Comparison of ENCODE assay signal across 15 mouse cellular contexts in the genomic region with DNA sequence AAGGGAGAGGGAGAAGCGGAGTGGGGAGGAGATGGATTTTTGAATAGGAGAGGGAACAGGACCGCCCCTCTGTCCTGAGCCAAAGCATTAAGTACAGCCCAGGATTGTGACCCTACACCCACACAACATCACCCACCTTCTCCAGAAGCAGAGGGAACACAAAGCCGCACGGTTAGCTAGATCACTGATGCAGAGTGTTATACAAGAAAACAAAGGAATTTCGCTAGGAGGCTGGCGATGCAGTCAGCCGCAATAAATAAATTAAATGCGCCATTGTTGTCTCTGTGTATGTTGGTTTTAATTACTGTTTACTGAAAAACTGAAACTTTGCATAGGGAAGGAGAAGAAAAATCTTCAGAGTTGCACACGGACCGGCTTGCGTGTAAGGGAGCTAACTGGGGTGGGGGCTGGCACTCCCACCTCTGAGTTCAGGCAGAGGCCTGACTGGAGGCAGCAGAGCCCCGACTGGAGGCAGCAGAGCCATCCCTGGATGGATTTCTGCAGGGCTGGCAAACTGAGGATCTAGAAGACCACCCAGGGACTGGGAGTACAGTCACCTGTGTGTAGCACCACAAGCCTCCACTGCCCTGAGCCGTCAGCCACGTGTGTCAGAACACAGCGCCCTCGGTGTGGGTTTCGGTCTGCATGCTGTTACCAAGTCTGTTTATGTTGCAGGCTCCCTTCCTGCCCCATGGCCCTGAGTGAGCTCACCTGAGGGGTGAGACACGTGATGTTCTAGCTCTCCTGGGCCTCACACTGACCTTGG.
DNase-seq lines count a peak whose midpoint lies in the region; ATAC-seq lines count a peak whose summit lies in the region.
"Had no signal": no experiment of that assay in that cellular context is flagged by ENCODE, and none has a peak within 500 bp of the region (broad histone marks: within the 10 kb centered on the region; RNA-seq: fewer than 3 reads in every experiment).

No protein-coding gene starts in this region.

- no peak for DNase-seq in hindbrain, embryonic 10.5 days (ENCODE audit: low spot score)
- DNase-seq in hindbrain, embryonic 11.5 days (ENCODE audit: low spot score): no peak
- peak; percentile 85 for DNase-seq in Muller cell, postnatal 12 days (ENCODE audit: inconsistent ontology term)
- peak; percentile 13 for DNase-seq in kidney, postnatal 10 days
- DNase-seq in urinary bladder, adult 18-20 months (ENCODE audit: low spot score in 2 of 2): no peak
- no peak for DNase-seq in adrenal gland, postnatal 36 days
- no peak for DNase-seq in thymus, postnatal 10 days (ENCODE audit: low spot score in 2 of 2)
- DNase-seq: adrenal gland, postnatal 10 days; gastrocnemius, postnatal 36 days; spleen, adult 18-20 months had no signal

- H3K4me2 ChIP-seq in hindbrain, embryonic 11.5 days (replicated peaks; ENCODE audit: low read depth, low read length): no peak overlapping the region
- H3K4me2 ChIP-seq in forebrain, embryonic 16.5 days (ENCODE audit: low read length): no peak overlapping the region
- H3K4me2 ChIP-seq: heart, embryonic 15.5 days; liver, embryonic 15.5 days had no signal

- no peak overlapping the region for H3K9ac ChIP-seq in hindbrain, embryonic 11.5 days (ENCODE audit: low read depth, low read length)
- no peak overlapping the region for H3K9ac ChIP-seq in forebrain, embryonic 16.5 days (replicated peaks; ENCODE audit: low read depth, low read length)
- H3K9ac ChIP-seq: heart, embryonic 15.5 days; liver, embryonic 15.5 days had no signal

- H3K9me3 ChIP-seq in hindbrain, embryonic 10.5 days: no peaks in the 10 kb centered on the region
- no peaks in the 10 kb centered on the region for H3K9me3 ChIP-seq in hindbrain, embryonic 11.5 days (ENCODE audit: control insufficient read depth, low read length)
- H3K9me3 ChIP-seq in forebrain, embryonic 16.5 days (ENCODE audit: control insufficient read depth, low read length): peaks cover 3% of the 10 kb centered on the region; the same call in 1 of the 2 replicates
- H3K9me3 ChIP-seq: heart, embryonic 15.5 days; liver, embryonic 15.5 days had no signal

- ATAC-seq in hindbrain, embryonic 11.5 days (ENCODE audit: low FRiP score): no peak
- ATAC-seq in forebrain, embryonic 16.5 days: peak; percentile 49; the same call in 1 of the 2 replicates
- ATAC-seq: inflammation-experienced regulatory T-cells, adult 6 months had no signal

- no peaks in the 10 kb centered on the region for H3K27me3 ChIP-seq in hindbrain, embryonic 10.5 days (ENCODE audit: insufficient read depth, poor library complexity, severe bottlenecking)
- H3K27me3 ChIP-seq in hindbrain, embryonic 11.5 days (ENCODE audit: control insufficient read depth, insufficient read depth, low read length): no peaks in the 10 kb centered on the region
- H3K27me3 ChIP-seq in forebrain, embryonic 16.5 days (replicated peaks; ENCODE audit: control insufficient read depth, insufficient read depth, low read length): no peaks in the 10 kb centered on the region; the same call in 1 of the 2 replicates
- H3K27me3 ChIP-seq: heart, embryonic 15.5 days had no signal

- no peak overlapping the region for H3K4me3 ChIP-seq in hindbrain, embryonic 10.5 days
- H3K4me3 ChIP-seq in hindbrain, embryonic 11.5 days (ENCODE audit: low read depth, low read length): no peak overlapping the region
- no peak overlapping the region for H3K4me3 ChIP-seq in forebrain, embryonic 16.5 days (replicated peaks; ENCODE audit: low read length)
- H3K4me3 ChIP-seq: heart, embryonic 15.5 days; liver, embryonic 15.5 days had no signal

- 0 out of 2 replicates have a peak overlapping the region, but pooled peaks have one; percentile 8 for H3K27ac ChIP-seq in hindbrain, embryonic 10.5 days
- no peak overlapping the region for H3K27ac ChIP-seq in hindbrain, embryonic 11.5 days (ENCODE audit: low read depth, low read length)
- no peak overlapping the region for H3K27ac ChIP-seq in forebrain, embryonic 16.5 days (ENCODE audit: low read length)
- H3K27ac ChIP-seq: heart, embryonic 15.5 days; liver, embryonic 15.5 days; macrophage had no signal

- 66% methylated on average over 18 of the region's 18 CpGs for WGBS in hindbrain, embryonic 10.5 days
- 60% methylated on average over 18 of the region's 18 CpGs for WGBS in hindbrain, embryonic 11.5 days
- WGBS in forebrain, embryonic 16.5 days: 23% methylated on average over 18 of the region's 18 CpGs

- peaks cover 25% of the 10 kb centered on the region for H3K4me1 ChIP-seq in hindbrain, embryonic 10.5 days (replicated peaks)
- no peaks in the 10 kb centered on the region for H3K4me1 ChIP-seq in hindbrain, embryonic 11.5 days (replicated peaks; ENCODE audit: control insufficient read depth, insufficient read depth, low read length)
- H3K4me1 ChIP-seq in forebrain, embryonic 16.5 days (replicated peaks; ENCODE audit: control insufficient read depth, insufficient read depth, low read length): peaks cover 7% of the 10 kb centered on the region; the same call in 1 of the 2 replicates
- H3K4me1 ChIP-seq: heart, embryonic 15.5 days had no signal

- no peaks in the 10 kb centered on the region for H3K36me3 ChIP-seq in hindbrain, embryonic 10.5 days
- no peaks in the 10 kb centered on the region for H3K36me3 ChIP-seq in hindbrain, embryonic 11.5 days (ENCODE audit: control insufficient read depth, insufficient read depth, low read length)
- H3K36me3 ChIP-seq in forebrain, embryonic 16.5 days (ENCODE audit: control insufficient read depth, insufficient read depth): no peaks in the 10 kb centered on the region
- H3K36me3 ChIP-seq: heart, embryonic 15.5 days; liver, embryonic 15.5 days had no signal

Comparison
In these comparisons a context has a peak if more than half of its experiments do, and no peak if none do; other contexts are left out.
1. DNase-seq: peak in Muller cell, postnatal 12 days (single experiment) and kidney, postnatal 10 days (single experiment); none in hindbrain, embryonic 10.5 days (single experiment), hindbrain, embryonic 11.5 days (single experiment), urinary bladder, adult 18-20 months (0 of 2), adrenal gland, postnatal 36 days (0 of 2) and thymus, postnatal 10 days (0 of 2).